Mouse (Mus musculus) adrenal gland, postnatal 10 days (tissue): ENCODE measurements around the gene Gata3. TPM values are rescaled to one million over a fixed set of nuclear protein-coding genes. Genes with fewer than 3 reads are reported as not detected.

Experiments used
- DNase-seq: peaks from one replicate; pipeline ENCODE4 v3.0.0; 2021; ENCODE audit warnings: mixed read lengths
- total RNA-seq, 2 experiments: library from RNA; stranded (reverse); gene quantifications; 2 replicates each; pipeline ENCODE4 v1.2.3; 2021

Gata3 gene
- total RNA-seq, 2 experiments from 2014 or later = 12.3 to 14.8 TPM

- DNase-seq = no peak
Observed at GRCm38 (mm10) chr2:9872682-9873081, 17.2 kb downstream of the Gata3 start.

GRCm38 (mm10) chr2:9871798-9872197, 18.0 kb downstream of the Gata3 start:
- DNase-seq = no peak

GRCm38 (mm10) chr2:9871141-9871716, 18.6 kb downstream of the Gata3 start:
- no peak for DNase-seq

GRCm38 (mm10) chr2:9867092-9867825, 22.6 kb downstream of the Gata3 start:
- no peak for DNase-seq

- DNase-seq = no peak
Observed at GRCm38 (mm10) chr2:9860698-9861097, 29.1 kb downstream of the Gata3 start.

- DNase-seq = no peak
Observed at GRCm38 (mm10) chr2:9855861-9856260, 34.0 kb downstream of the Gata3 start.

- DNase-seq = no peak
Observed at GRCm38 (mm10) chr2:9852851-9853576, 36.8 kb downstream of the Gata3 start.

GRCm38 (mm10) chr2:9835195-9835594, 54.6 kb downstream of the Gata3 start:
- DNase-seq = no peak

- no peak for DNase-seq
Observed at GRCm38 (mm10) chr2:9833712-9834111, 56.1 kb downstream of the Gata3 start.

GRCm38 (mm10) chr2:9827624-9828023, 62.2 kb downstream of the Gata3 start:
- no peak for DNase-seq

- no peak for DNase-seq
Observed at GRCm38 (mm10) chr2:9820611-9821010, 69.2 kb downstream of the Gata3 start.

- no peak for DNase-seq
Observed at GRCm38 (mm10) chr2:9818177-9818785, 71.6 kb downstream of the Gata3 start.

Other genes with a start within 250 kb of the Gata3 start
- 1 to 10 TPM; 1.1 to 2.1 TPM for gene 4930412O13Rik, start 8.8 kb downstream of the Gata3 start, total RNA-seq
- not detected for gene 9230102O04Rik, start 494 bp downstream of the Gata3 start, total RNA-seq
- gene Taf3, start 158.6 kb upstream of the Gata3 start, total RNA-seq = 10 to 100 TPM in 1 of 2 experiments, 1 to 10 TPM in 1; 9.6 to 10.6 TPM
- 100 to 1,000 TPM; 597 to 695 TPM for gene Atp5c1, start 190.5 kb upstream of the Gata3 start, total RNA-seq
- 10 to 100 TPM; 16.5 to 20.0 TPM for gene Kin, start 190.6 kb upstream of the Gata3 start, total RNA-seq
- gene Itih2, start 241.4 kb upstream of the Gata3 start, total RNA-seq = 100 to 1,000 TPM; 190 to 443 TPM